8 mouse cellular contexts compared by ENCODE assay signal in the genomic region with DNA sequence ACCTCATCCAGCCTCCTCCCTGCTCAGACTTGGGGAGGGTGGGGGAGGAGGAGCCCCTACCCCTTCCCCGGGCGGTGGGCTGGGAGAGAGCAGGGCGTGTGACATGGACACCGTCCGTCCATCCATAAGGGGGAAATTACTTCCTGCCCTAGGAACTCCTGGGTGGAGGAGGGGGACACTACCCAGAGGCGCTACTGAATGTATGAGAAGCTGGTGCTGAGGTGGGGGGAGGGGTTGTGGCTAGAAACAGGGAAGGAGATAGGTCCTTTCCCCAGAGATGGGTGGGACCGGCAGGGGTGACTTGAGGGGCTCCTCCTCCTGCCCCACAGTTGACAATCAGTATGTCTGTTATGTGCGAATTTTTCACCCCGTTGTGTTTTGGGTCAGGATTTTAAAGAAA. TPM values are rescaled to one million over a fixed set of nuclear protein-coding genes. Genes with fewer than 3 reads are reported as not detected.
DNase-seq lines count a peak whose midpoint lies in the region; ATAC-seq and TF ChIP-seq lines count a peak whose summit lies in the region.

No protein-coding gene starts in this region.

- H3K27ac ChIP-seq in neural tube, embryonic 11.5 days (ENCODE audit: low read depth, low read length), result 0 out of 2 replicates have a peak overlapping the region, but pooled peaks have one; percentile 39
- peak overlapping the region; percentile 100 for H3K27ac ChIP-seq in gastrocnemius, adult 2 months
- H3K27ac ChIP-seq in intestine, embryonic 16.5 days (ENCODE audit: low read length), result no peak overlapping the region
- H3K27ac ChIP-seq in lung, postnatal 0 days (ENCODE audit: low read length), result no peak overlapping the region
- H3K27ac ChIP-seq in stomach, postnatal 0 days (replicated peaks), result no peak overlapping the region; the same call in 1 of the 2 replicates

- H3K4me3 ChIP-seq in neural tube, embryonic 11.5 days (ENCODE audit: low read depth, low read length), result no peak overlapping the region
- 0 out of 2 replicates have a peak overlapping the region, but pooled peaks have one; percentile 7 for H3K4me3 ChIP-seq in gastrocnemius, adult 2 months
- H3K4me3 ChIP-seq in intestine, embryonic 16.5 days (ENCODE audit: low read length), result no peak overlapping the region
- no peak overlapping the region for H3K4me3 ChIP-seq in lung, postnatal 0 days (ENCODE audit: low read depth, low read length)
- no peak overlapping the region for H3K4me3 ChIP-seq in stomach, postnatal 0 days (ENCODE audit: low read depth, low read length)

- no peaks in the 10 kb centered on the region for H3K27me3 ChIP-seq in neural tube, embryonic 11.5 days (ENCODE audit: control insufficient read depth, insufficient read depth, low read length)
- H3K27me3 ChIP-seq in intestine, embryonic 16.5 days (replicated peaks; ENCODE audit: control insufficient read depth, insufficient read depth, low read length), result no peaks in the 10 kb centered on the region
- no peaks in the 10 kb centered on the region for H3K27me3 ChIP-seq in lung, postnatal 0 days (replicated peaks; ENCODE audit: insufficient read depth, low read length)
- no peaks in the 10 kb centered on the region for H3K27me3 ChIP-seq in stomach, postnatal 0 days (ENCODE audit: control insufficient read depth, insufficient read depth, low read length)

- H3K9ac ChIP-seq in neural tube, embryonic 11.5 days (ENCODE audit: low read length), result peak overlapping the region; percentile 26; the same call in 1 of the 2 replicates
- no peak overlapping the region; the same call in 1 of the 2 replicates for H3K9ac ChIP-seq in intestine, embryonic 16.5 days (ENCODE audit: low read depth, low read length)
- H3K9ac ChIP-seq in lung, postnatal 0 days (replicated peaks; ENCODE audit: low read depth), result no peak overlapping the region
- no peak overlapping the region for H3K9ac ChIP-seq in stomach, postnatal 0 days (ENCODE audit: low read length)

- 23% methylated on average over 9 of the region's 9 CpGs for WGBS in neural tube, embryonic 11.5 days
- 17% methylated on average over 9 of the region's 9 CpGs for WGBS in intestine, embryonic 16.5 days
- WGBS in lung, postnatal 0 days, result 29% methylated on average over 9 of the region's 9 CpGs
- WGBS in stomach, postnatal 0 days, result 25% methylated on average over 9 of the region's 9 CpGs

- TF ChIP-seq EP300 in lung, postnatal 0 days (IDR thresholded peaks at IDR 0.05), result no peak
- TF ChIP-seq EP300 in stomach, postnatal 0 days (optimal IDR thresholded peaks at IDR 0.05), result no peak

- H3K36me3 ChIP-seq in neural tube, embryonic 11.5 days (ENCODE audit: control insufficient read depth, insufficient read depth, low read length), result peaks cover 2% of the 10 kb centered on the region; the same call in 1 of the 2 replicates
- H3K36me3 ChIP-seq in intestine, embryonic 16.5 days (ENCODE audit: control insufficient read depth, insufficient read depth, low read length), result no peaks in the 10 kb centered on the region; the same call in 1 of the 2 replicates
- peaks cover 16% of the 10 kb centered on the region; the same call in 1 of the 2 replicates for H3K36me3 ChIP-seq in lung, postnatal 0 days (ENCODE audit: insufficient read depth, low read length)
- peaks cover 38% of the 10 kb centered on the region for H3K36me3 ChIP-seq in stomach, postnatal 0 days (ENCODE audit: control insufficient read depth, insufficient read depth, low read length)

- no peak for TF ChIP-seq CTCF in gastrocnemius, adult 2 months (IDR thresholded peaks at IDR 0.05)
- no peak for TF ChIP-seq CTCF in lung, postnatal 0 days (IDR thresholded peaks at IDR 0.05)
- no peak for TF ChIP-seq CTCF in stomach, postnatal 0 days (IDR thresholded peaks at IDR 0.05; ENCODE audit: low read depth)

- H3K9me3 ChIP-seq in neural tube, embryonic 11.5 days (ENCODE audit: control insufficient read depth, low read length), result no peaks in the 10 kb centered on the region
- H3K9me3 ChIP-seq in intestine, embryonic 16.5 days (ENCODE audit: control insufficient read depth, low read length), result no peaks in the 10 kb centered on the region
- no peaks in the 10 kb centered on the region for H3K9me3 ChIP-seq in lung, postnatal 0 days (ENCODE audit: low read length)
- H3K9me3 ChIP-seq in stomach, postnatal 0 days (ENCODE audit: control insufficient read depth, low read length), result no peaks in the 10 kb centered on the region

- peak; percentile 60 for DNase-seq in neural tube, embryonic 11.5 days (ENCODE audit: low spot score)
- no peak for DNase-seq in neural tube, embryonic 10.5 days (ENCODE audit: extremely low spot score, low spot score)
- peak; percentile 71 for DNase-seq in gastrocnemius, adult 2 months
- DNase-seq in lung, postnatal 0 days (ENCODE audit: low spot score), result peak; percentile 74
- DNase-seq in stomach, postnatal 0 days (ENCODE audit: low spot score), result peak; percentile 46
- no peak for DNase-seq in T-cell, adult 2 months (ENCODE audit: low spot score)

- peak overlapping the region; percentile 5; the same call in 1 of the 2 replicates for H3K4me2 ChIP-seq in neural tube, embryonic 11.5 days (ENCODE audit: low read depth)
- H3K4me2 ChIP-seq in intestine, embryonic 16.5 days (ENCODE audit: low read depth, low read length), result 0 out of 2 replicates have a peak overlapping the region, but pooled peaks have one; percentile 3
- H3K4me2 ChIP-seq in lung, postnatal 0 days (replicated peaks; ENCODE audit: low read depth, low read length), result no peak overlapping the region
- H3K4me2 ChIP-seq in stomach, postnatal 0 days (replicated peaks; ENCODE audit: low read depth), result no peak overlapping the region

- peaks cover 27% of the 10 kb centered on the region for H3K4me1 ChIP-seq in neural tube, embryonic 11.5 days (ENCODE audit: control insufficient read depth, insufficient read depth, low read length)
- peaks cover 47% of the 10 kb centered on the region for H3K4me1 ChIP-seq in intestine, embryonic 16.5 days (ENCODE audit: control insufficient read depth, insufficient read depth, low read length)
- H3K4me1 ChIP-seq in lung, postnatal 0 days (ENCODE audit: insufficient read depth, low read depth, low read length), result peaks cover 23% of the 10 kb centered on the region
- H3K4me1 ChIP-seq in stomach, postnatal 0 days (replicated peaks; ENCODE audit: control insufficient read depth, insufficient read depth), result peaks cover 8% of the 10 kb centered on the region; the same call in 1 of the 2 replicates

- intact Hi-C loops in gastrocnemius, adult 2 months (cut with DNase I), result no loop called here

- ATAC-seq in neural tube, embryonic 11.5 days (ENCODE audit: insufficient read depth, low FRiP score, low TSS enrichment), result peak; percentile 22; the same call in 1 of the 2 replicates
- ATAC-seq in common myeloid progenitor, adult 5-6 weeks (replicated peaks; ENCODE audit: low read depth, poor library complexity, severe bottlenecking), result peak; percentile 58
- no peak for ATAC-seq in intestine, embryonic 16.5 days
- no peak for ATAC-seq in lung, postnatal 0 days
- no peak; the same call in 1 of the 2 replicates for ATAC-seq in stomach, postnatal 0 days (ENCODE audit: low FRiP score, low TSS enrichment)

RNA-seq across cellular contexts. Expression of a gene that starts 7.9 kb away (rescaled TPM):
- polyA plus RNA-seq in neural tube, embryonic 11.5 days (2014; fragmentation: Nextera tagmentation; extraction: Ambion mirVana), result 1.5 and 1.9 TPM in 2 replicates
- 0.58 and 1.6 TPM in 2 replicates for total RNA-seq in common myeloid progenitor, adult 5-6 weeks (2017)
- 100 to 1,000 TPM in 1 of 2 experiments, 10 to 100 TPM in 1; 56.3 to 152 TPM for total RNA-seq in gastrocnemius, adult 2 months (2021)
- polyA plus RNA-seq in intestine, embryonic 16.5 days (2015; fragmentation: Nextera tagmentation; extraction: Ambion mirVana), result 2.3 and 2.7 TPM in 2 replicates
- polyA plus RNA-seq in lung, postnatal 0 days (2015; fragmentation: Nextera tagmentation; extraction: Ambion mirVana), result 6.9 and 8.9 TPM in 2 replicates
- 7.5 and 7.9 TPM in 2 replicates for polyA plus RNA-seq in stomach, postnatal 0 days (2015; fragmentation: Nextera tagmentation; extraction: Ambion mirVana)

RNA-seq across cellular contexts. Expression of a gene that starts 26.8 kb away (rescaled TPM):
- 32.0 and 34.7 TPM in 2 replicates for polyA plus RNA-seq in neural tube, embryonic 11.5 days (2014; fragmentation: Nextera tagmentation; extraction: Ambion mirVana)
- total RNA-seq in common myeloid progenitor, adult 5-6 weeks (2017), result 23.6 and 33.2 TPM in 2 replicates
- total RNA-seq in gastrocnemius, adult 2 months (2021), result 10 to 100 TPM; 78.8 to 96.8 TPM
- 41.5 and 42.0 TPM in 2 replicates for polyA plus RNA-seq in intestine, embryonic 16.5 days (2015; fragmentation: Nextera tagmentation; extraction: Ambion mirVana)
- 38.1 and 40.5 TPM in 2 replicates for polyA plus RNA-seq in lung, postnatal 0 days (2015; fragmentation: Nextera tagmentation; extraction: Ambion mirVana)
- polyA plus RNA-seq in stomach, postnatal 0 days (2015; fragmentation: Nextera tagmentation; extraction: Ambion mirVana), result 24.0 and 24.5 TPM in 2 replicates

RNA-seq across cellular contexts. Expression of a gene that starts 28.0 kb away (rescaled TPM):
- 24.1 and 24.2 TPM in 2 replicates for polyA plus RNA-seq in neural tube, embryonic 11.5 days (2014; fragmentation: Nextera tagmentation; extraction: Ambion mirVana)
- 72.8 and 88.2 TPM in 2 replicates for total RNA-seq in common myeloid progenitor, adult 5-6 weeks (2017)
- total RNA-seq in gastrocnemius, adult 2 months (2021), result 10 to 100 TPM; 51.8 to 69.4 TPM
- 13.5 and 14.5 TPM in 2 replicates for polyA plus RNA-seq in intestine, embryonic 16.5 days (2015; fragmentation: Nextera tagmentation; extraction: Ambion mirVana)
- 16.3 and 21.3 TPM in 2 replicates for polyA plus RNA-seq in lung, postnatal 0 days (2015; fragmentation: Nextera tagmentation; extraction: Ambion mirVana)
- polyA plus RNA-seq in stomach, postnatal 0 days (2015; fragmentation: Nextera tagmentation; extraction: Ambion mirVana), result 11.3 and 13.8 TPM in 2 replicates

RNA-seq across cellular contexts. Expression of a gene that starts 37.4 kb away (rescaled TPM):
- 55.4 and 59.4 TPM in 2 replicates for polyA plus RNA-seq in neural tube, embryonic 11.5 days (2014; fragmentation: Nextera tagmentation; extraction: Ambion mirVana)
- 39.5 and 46.5 TPM in 2 replicates for total RNA-seq in common myeloid progenitor, adult 5-6 weeks (2017)
- 10 to 100 TPM; 17.4 to 21.9 TPM for total RNA-seq in gastrocnemius, adult 2 months (2021)
- 23.1 and 24.3 TPM in 2 replicates for polyA plus RNA-seq in intestine, embryonic 16.5 days (2015; fragmentation: Nextera tagmentation; extraction: Ambion mirVana)
- polyA plus RNA-seq in lung, postnatal 0 days (2015; fragmentation: Nextera tagmentation; extraction: Ambion mirVana), result 22.7 and 22.9 TPM in 2 replicates
- 12.4 and 14.8 TPM in 2 replicates for polyA plus RNA-seq in stomach, postnatal 0 days (2015; fragmentation: Nextera tagmentation; extraction: Ambion mirVana)

RNA-seq across cellular contexts. Expression of a gene that starts 38.0 kb away (rescaled TPM):
- polyA plus RNA-seq in neural tube, embryonic 11.5 days (2014; fragmentation: Nextera tagmentation; extraction: Ambion mirVana), result 67.6 and 74.5 TPM in 2 replicates
- 39.5 and 43.7 TPM in 2 replicates for total RNA-seq in common myeloid progenitor, adult 5-6 weeks (2017)
- 10 to 100 TPM; 52.0 to 58.4 TPM for total RNA-seq in gastrocnemius, adult 2 months (2021)
- 36.8 and 38.5 TPM in 2 replicates for polyA plus RNA-seq in intestine, embryonic 16.5 days (2015; fragmentation: Nextera tagmentation; extraction: Ambion mirVana)
- 19.9 and 20.6 TPM in 2 replicates for polyA plus RNA-seq in lung, postnatal 0 days (2015; fragmentation: Nextera tagmentation; extraction: Ambion mirVana)
- polyA plus RNA-seq in stomach, postnatal 0 days (2015; fragmentation: Nextera tagmentation; extraction: Ambion mirVana), result 16.5 and 18.7 TPM in 2 replicates

Comparison
In these comparisons a context has a peak if more than half of its experiments do, and no peak if none do; other contexts are left out.
1. DNase-seq: peak in neural tube, embryonic 11.5 days (single experiment), gastrocnemius, adult 2 months (single experiment), lung, postnatal 0 days (single experiment) and stomach, postnatal 0 days (single experiment); none in neural tube, embryonic 10.5 days (single experiment) and T-cell, adult 2 months (single experiment).
2. ATAC-seq: peak in neural tube, embryonic 11.5 days (single experiment) and common myeloid progenitor, adult 5-6 weeks (single experiment); none in intestine, embryonic 16.5 days (single experiment), lung, postnatal 0 days (single experiment) and stomach, postnatal 0 days (single experiment).
3. H3K27ac ChIP-seq: peak in neural tube, embryonic 11.5 days (single experiment) and gastrocnemius, adult 2 months (single experiment); none in intestine, embryonic 16.5 days (single experiment), lung, postnatal 0 days (single experiment) and stomach, postnatal 0 days (single experiment).
4. H3K4me2 ChIP-seq: peak in neural tube, embryonic 11.5 days (single experiment) and intestine, embryonic 16.5 days (single experiment); none in lung, postnatal 0 days (single experiment) and stomach, postnatal 0 days (single experiment).